Mouse (Mus musculus) Muller cell, postnatal 12 days (primary cell): ENCODE results near the gene Tspan9.
A peak's percentile ranks its signal among the peaks of the same experiment; 100 is the strongest.

ENCODE experiments used
- DNase-seq: peaks from one replicate; pipeline ENCODE4 v3.0.0-alpha.2; 2015; ENCODE audit errors: inconsistent ontology term

Gene Tspan9

DNA sequence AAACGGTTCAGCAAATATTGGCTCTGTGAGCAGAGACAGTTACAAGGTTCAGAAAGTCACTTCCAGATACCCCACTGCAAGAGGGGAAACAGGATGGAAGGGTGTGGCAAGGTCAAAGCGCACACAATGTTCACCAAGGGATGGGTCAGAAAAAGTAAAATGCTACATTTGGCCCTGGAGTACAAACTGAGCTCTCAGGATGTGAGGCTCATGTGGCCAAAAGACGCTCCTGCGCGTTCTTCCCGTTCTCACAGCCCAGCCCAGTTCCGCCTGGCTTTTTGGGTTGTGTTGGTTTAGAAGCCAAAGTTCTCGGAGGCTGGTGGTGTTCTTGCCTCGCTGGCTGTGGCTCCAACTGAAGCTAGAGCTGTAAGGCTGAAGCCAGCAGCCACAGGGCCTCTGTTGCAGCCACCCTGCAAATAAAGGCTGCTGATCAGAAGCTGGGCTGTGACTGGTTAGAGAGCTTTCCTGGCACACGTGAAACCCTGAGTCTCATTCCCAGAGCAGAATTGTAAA lies 9.7 kb downstream of the Tspan9 start:
- DNase-seq = no peak

- DNase-seq = no peak
These were observed 10.8 kb downstream of the Tspan9 start for GRCm38 (mm10) chr6:128132581-128132980.

DNA sequence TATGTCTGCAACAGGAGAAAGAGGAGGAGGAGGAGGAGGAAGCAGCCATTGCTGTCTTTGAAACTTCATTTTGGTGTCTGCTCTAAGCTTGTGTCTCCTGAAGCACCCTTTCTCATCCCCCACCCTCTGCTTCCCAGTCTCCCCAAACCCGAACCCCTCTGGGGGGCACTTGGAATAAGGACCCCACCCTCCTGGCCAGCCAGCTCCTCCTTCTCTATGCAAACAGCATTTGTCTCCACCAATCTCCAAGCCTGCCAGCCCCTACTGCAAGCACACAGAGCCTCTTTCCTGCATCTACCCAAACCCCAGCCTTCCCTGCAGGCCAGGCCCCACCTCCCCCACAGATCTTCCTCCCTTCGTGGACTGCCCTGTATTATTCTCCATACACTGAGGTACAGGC lies 12.0 kb downstream of the Tspan9 start:
- DNase-seq = no peak

DNA sequence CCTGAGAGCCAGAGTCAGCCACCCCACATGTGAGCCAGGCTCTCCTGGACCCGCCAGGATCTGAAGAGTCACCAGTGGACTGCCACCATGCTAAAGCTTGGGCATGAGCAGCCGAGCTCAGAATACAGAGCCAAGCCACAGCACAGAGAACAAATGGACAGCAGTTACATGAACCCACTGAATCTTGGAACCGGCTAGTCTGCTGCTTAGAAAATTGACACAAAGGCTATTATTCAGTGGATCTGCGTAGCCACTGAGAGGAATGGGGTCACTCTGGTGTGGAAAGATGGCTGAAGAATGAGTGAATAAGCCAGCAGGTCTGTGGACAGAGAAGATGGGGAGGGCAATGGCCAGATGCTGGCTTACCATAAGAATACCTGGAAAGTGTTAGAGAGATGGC lies 12.7 kb downstream of the Tspan9 start:
- peak; percentile 88 for DNase-seq

DNA sequence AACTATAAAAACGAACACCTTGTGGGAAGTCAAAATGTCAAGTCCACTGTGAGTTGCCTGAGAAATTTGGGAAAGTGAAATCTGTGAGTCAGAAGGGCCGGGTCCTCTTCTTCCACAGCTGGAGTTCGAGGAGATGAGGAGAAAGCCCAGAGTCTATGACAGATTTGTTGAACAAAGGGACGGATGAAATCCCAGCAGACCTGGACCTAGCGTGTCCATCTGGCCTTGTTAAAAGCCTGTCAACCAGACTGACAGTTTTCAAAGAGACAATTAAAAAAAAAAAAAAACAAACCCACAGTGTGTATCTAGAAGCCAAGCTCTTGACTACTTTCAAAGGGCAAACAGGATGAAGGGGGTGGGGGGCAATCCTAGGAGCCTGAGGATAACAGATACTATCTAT lies 14.0 kb downstream of the Tspan9 start:
- DNase-seq = no peak

- no peak for DNase-seq
These were observed 16.1 kb downstream of the Tspan9 start for GRCm38 (mm10) chr6:128127312-128127711.

DNA sequence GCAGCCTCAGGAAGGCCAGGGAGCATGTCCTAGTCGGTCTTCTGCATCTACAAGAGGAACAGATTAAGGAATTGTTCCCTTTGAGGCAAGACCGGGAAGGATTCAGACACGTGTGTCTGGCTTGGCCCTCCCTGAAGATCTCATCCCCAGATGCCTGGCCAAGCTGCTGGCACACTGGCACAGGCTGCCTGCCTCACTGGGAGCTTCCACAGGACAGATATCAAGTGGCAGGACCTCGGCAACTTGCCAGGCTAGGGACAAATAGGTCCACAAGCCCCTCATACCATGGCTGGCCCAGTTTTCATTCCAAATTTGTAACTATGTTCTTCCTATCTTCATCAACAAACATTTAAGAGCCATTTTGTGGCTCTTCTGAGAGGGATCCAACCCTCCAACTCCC lies 16.5 kb downstream of the Tspan9 start:
- DNase-seq = peak; percentile 14

GRCm38 (mm10) chr6:128125464-128125863 lies 17.9 kb downstream of the Tspan9 start:
- DNase-seq = no peak

DNA sequence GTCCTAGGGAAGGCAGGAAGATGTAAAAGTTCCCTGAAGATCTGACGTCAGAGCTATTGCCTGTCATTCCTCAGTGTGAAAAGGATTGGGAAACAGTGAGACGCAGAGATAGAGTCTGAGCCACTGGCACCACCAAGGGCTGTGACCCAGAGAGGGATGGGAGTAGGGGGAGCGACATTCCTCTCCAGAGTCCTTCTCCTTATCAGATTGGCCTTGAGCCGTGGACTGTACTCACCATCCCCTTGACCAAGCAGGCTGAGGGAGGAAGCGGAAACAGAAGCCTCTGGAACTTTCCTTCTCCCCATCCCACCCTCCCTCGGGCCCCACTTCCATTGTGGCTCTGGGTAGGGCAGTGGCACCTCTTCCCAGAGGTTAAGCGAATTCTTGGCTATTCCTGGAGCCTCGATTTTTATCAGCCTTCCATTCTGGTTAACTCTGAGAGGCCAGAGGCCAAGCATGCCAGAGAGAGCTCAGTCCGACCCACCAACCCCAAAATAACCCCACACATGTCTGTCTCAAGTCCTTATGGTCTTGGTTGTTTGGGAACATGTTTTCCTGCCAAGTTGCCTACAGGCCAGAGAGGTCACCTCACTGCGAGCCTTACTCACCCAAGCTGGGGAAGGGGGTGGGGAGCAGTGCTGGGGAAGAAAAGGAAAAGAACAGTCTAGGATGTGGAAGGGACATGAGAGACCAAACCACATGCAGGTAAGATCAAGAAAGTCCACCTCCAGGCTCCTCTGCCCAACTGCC lies 19.0 kb downstream of the Tspan9 start:
- no peak for DNase-seq

DNA sequence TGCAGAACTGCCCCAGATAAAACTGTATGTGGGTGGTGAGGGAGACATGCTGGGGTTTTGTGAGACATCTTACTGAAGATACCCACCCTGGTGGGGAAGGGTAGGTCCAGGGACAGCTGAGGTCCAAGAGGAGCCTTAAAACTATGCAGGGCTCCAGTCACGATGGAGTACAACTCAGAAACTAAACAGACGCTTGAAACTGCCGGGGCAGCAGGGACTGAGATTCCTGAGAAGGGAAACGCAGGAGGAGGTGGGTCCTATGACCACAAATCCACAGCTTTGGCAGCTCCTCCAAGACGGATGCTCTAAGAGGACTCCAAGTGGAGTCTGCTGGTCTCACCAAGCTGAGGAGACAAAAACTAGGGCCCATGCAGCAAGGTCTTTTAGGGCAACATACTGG lies 21.3 kb downstream of the Tspan9 start:
- no peak for DNase-seq

DNA sequence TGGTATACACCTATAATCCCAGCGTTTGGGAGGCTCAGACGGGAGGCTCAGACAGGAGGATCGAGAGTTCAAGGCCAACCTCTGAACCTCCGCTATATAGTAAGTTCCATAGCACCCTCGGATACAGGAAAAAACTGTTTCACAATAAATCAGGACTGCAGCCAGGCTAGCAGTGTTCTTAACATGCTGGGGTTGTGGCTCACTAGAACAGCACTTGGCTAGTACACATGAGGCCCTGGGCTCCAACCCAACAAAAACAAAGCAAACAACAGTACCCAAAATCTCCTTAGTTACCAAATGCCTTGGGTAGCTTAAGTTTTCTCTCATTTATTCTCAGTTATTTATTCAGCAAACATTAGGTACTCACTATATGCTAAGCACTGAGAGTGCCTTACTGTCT lies 21.7 kb downstream of the Tspan9 start:
- peak; percentile 79 for DNase-seq

DNA sequence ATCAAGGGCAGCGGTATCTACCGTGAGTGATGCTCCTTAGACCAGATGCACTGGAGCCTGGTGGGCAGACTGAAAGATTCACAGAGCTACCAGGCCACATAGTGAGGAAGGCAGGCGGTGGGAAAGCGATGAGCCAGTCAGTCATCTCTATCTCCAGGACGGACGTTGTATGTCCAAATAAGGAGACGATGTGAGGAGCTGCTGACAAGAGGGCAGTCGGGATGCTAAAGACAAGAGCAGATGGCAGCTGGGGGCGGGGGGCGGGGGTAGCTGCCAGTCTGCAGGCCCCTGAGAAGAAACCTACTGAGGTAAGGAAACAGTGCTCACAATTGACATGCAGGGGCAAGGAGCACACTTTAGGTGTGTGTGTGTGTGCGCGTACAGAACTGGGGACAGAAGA lies 22.6 kb downstream of the Tspan9 start:
- DNase-seq = no peak

DNA sequence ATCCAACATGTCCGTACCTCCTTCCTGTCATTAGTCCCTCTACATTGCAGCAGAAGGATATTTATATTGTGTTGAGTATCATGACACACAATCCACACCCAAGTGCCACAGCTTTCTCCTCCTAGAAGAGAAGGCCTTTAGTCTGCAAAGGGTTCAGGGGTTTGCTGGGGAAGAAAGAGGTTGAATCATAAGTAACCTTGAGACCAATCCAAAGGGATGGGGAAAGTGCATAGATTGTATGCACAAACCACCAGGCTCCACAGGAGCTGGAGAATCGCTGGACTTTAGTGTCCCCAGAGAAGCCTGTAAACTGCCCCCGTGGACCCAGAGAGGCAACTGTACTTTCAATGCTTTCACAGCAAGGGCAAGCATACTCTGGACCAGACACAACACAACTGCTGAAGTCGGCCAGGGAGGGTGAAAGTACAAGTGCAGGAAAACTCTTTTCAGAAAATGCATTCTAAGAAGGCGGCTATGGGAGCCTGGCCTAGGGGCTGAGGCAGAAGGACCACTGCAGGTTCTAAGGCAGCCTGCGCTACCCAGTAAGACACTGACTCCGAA lies 24.6 kb downstream of the Tspan9 start:
- no peak for DNase-seq

DNA sequence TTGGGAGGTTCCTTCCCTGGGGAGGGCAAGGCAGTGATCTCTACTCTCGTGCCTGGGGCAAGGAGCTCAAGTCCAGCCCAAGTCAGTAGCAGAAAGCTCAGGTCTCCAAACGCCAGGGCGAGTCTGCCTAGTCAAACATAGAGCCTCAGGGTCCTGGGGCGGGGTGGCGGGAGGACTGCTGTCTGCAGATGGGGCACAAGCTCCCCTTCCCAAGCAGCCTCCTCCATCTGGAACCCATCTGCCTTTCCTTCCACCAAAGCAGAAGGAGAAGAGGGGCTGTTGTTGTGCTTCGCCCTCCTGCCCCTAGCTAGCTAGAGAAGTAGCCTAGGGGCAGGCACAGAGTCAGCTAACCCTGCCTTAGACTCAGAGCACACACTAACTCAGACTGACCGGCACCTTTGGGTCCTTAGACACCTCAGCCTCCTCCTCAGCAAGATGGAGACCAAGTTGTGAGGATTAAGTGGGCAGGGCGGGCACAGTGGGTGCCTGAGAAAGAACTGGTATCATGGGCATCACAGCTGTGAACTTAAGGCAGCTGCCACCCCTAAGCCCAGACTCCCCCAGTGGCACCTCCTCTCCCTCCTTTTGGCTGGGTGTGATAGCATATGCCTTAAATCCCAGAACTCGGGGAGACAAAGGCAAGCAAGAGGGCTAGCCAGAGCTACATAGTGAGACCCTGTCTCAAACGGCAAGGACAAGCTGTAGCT lies 26.4 kb downstream of the Tspan9 start:
- DNase-seq = no peak

- DNase-seq = no peak
These were observed 27.1 kb downstream of the Tspan9 start for GRCm38 (mm10) chr6:128116344-128116743.

DNA sequence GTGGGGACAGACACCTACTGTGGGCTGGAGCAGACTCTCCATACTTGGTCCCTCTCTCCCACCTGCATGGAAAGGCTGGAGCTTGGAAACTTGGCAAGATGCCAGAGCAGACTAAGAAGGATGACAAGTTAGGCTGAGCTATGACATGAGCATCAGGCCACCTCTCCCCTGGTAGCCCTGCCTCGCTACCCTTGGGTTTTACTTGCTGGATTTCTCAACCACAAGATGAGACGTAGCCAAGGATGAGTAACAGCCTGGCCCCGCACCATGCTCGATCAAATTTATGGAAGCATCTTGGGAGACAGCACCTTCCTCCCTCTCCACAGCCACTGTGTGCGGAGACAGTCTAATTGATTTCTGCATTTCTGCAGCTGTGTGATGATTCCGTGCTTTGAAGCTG lies 28.3 kb downstream of the Tspan9 start:
- no peak for DNase-seq

GRCm38 (mm10) chr6:128112605-128113004 lies 30.8 kb downstream of the Tspan9 start:
- DNase-seq = no peak

GRCm38 (mm10) chr6:128111784-128112183 lies 31.6 kb downstream of the Tspan9 start:
- DNase-seq = no peak

- peak; percentile 70 for DNase-seq
These were observed 34.9 kb downstream of the Tspan9 start for GRCm38 (mm10) chr6:128108324-128109035.

DNA sequence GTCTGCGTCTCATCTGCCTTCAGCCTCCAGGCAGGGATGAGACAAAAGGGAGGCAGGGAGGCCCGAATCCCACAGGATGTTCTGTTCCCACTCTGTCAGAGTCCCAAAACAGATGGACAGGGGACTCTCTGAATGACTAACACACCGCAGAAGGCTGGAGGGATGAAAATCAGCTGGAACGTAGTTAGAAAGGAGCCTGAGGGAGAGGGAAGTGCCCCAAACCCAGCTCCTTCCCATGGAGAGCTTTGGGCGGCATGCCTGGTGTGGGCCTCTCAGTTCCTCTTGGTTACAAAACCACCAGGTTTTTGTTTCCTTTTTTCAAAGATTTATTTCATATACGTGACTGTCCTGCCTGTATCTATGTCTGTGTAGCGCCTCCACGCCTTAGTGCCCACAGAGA lies 35.7 kb downstream of the Tspan9 start:
- DNase-seq = no peak

DNA sequence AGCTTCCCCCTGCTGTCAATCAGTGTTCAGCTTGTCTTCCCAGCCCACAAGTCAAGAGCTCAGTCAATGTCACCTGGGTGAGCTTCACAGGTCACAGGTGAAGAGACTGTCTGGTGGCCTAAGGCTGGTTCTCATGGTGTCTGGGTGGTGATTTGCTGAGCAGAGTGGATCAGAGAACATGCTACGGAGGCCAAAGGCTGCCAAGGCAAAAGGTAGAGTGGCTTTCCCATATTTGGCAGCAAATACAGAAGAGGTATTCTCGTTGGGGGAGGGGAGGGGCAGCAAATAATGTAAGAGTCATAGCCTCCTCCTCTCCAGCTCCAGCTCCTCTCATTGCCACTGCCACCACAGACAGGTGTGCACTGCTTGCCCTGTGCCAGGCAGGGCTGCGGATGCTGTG lies 37.2 kb downstream of the Tspan9 start:
- no peak for DNase-seq

GRCm38 (mm10) chr6:128104712-128105324 lies 38.6 kb downstream of the Tspan9 start:
- DNase-seq = peak; percentile 51
